Mouse (Mus musculus) v-Abl transformed pro-B cells (cell line): ENCODE measurements around the gene Lsm11.

ENCODE experiments used
- in situ Hi-C, 2 experiments: fragments of 400-800 bp; cut with MboI; formaldehyde crosslinking; loops; one replicate each; pipeline ENCODE4 v1.15.1; 2025; ENCODE audit not compliant: unreplicated experiment in 2 of 2

The Lsm11 gene

GRCm38 (mm10) chr11:45944643-45945156, at the start of gene Lsm11:
Gene Lsm11, minus strand, starts transcription at chr11:45944935.
- in situ Hi-C loops: no loop called here

- in situ Hi-C loops: no loop called here
These were observed 47.4 kb upstream of the Lsm11 start for GRCm38 (mm10) chr11:45992087-45992486.

- in situ Hi-C loops: no loop called here
These were observed 46.9 kb upstream of the Lsm11 start for GRCm38 (mm10) chr11:45991604-45992003.

- in situ Hi-C loops: no loop called here
These were observed 36.1 kb upstream of the Lsm11 start for GRCm38 (mm10) chr11:45980893-45981253.

- in situ Hi-C loops: no loop called here
These were observed 35.5 kb upstream of the Lsm11 start, which contains the start of gene Sox30 for GRCm38 (mm10) chr11:45979946-45980892. Gene Sox30, plus strand, starts transcription at chr11:45980310.

GRCm38 (mm10) chr11:45976061-45976460, 31.3 kb upstream of the Lsm11 start:
- in situ Hi-C loops: no loop called here

- in situ Hi-C loops: loop anchor here in 1 of 2 experiments (25.0 kb wide), 1 partner anchor 1688 kb away; no protein-coding TSS in a partner anchor
These were observed 29.7 kb upstream of the Lsm11 start for GRCm38 (mm10) chr11:45974466-45974865.

- in situ Hi-C loops: loop anchor here in 1 of 2 experiments (25.0 kb wide), 1 partner anchor 1689 kb away; no protein-coding TSS in a partner anchor
These were observed 28.9 kb upstream of the Lsm11 start for GRCm38 (mm10) chr11:45973635-45974034.

- in situ Hi-C loops: loop anchor here in 1 of 2 experiments (25.0 kb wide), 1 partner anchor 1694 kb away; no protein-coding TSS in a partner anchor
These were observed 23.7 kb upstream of the Lsm11 start for GRCm38 (mm10) chr11:45968466-45968865.

GRCm38 (mm10) chr11:45966896-45967295, 22.2 kb upstream of the Lsm11 start:
- in situ Hi-C loops: loop anchor here in 1 of 2 experiments (25.0 kb wide), 1 partner anchor 1695 kb away; no protein-coding TSS in a partner anchor

- in situ Hi-C loops: loop anchor here in 1 of 2 experiments (25.0 kb wide), 1 partner anchor 1702 kb away; no protein-coding TSS in a partner anchor
These were observed 15.3 kb upstream of the Lsm11 start for GRCm38 (mm10) chr11:45960003-45960402.

GRCm38 (mm10) chr11:45959598-45959997, 14.9 kb upstream of the Lsm11 start:
- in situ Hi-C loops: loop anchor here (5.0 to 25.0 kb wide), 5 partner anchors 168 to 1703 kb away; no protein-coding TSS in a partner anchor

- in situ Hi-C loops: loop anchor here (5.0 to 25.0 kb wide), 5 partner anchors 172 to 1707 kb away; no protein-coding TSS in a partner anchor
These were observed 10.4 kb upstream of the Lsm11 start, which contains the start of gene Thg1l for GRCm38 (mm10) chr11:45955127-45955627. Gene Thg1l, minus strand, starts transcription at chr11:45955494.

GRCm38 (mm10) chr11:45947491-45947890, 2.8 kb upstream of the Lsm11 start:
- in situ Hi-C loops: no loop called here

- in situ Hi-C loops: no loop called here
These were observed 2.1 kb upstream of the Lsm11 start for GRCm38 (mm10) chr11:45946796-45947195.

GRCm38 (mm10) chr11:45943891-45944642, 668 bp downstream of the Lsm11 start:
- in situ Hi-C loops: no loop called here

- in situ Hi-C loops: no loop called here
These were observed 1.5 kb downstream of the Lsm11 start for GRCm38 (mm10) chr11:45943108-45943705.

GRCm38 (mm10) chr11:45942281-45942680, 2.5 kb downstream of the Lsm11 start:
- in situ Hi-C loops: no loop called here

- in situ Hi-C loops: no loop called here
These were observed 5.8 kb downstream of the Lsm11 start for GRCm38 (mm10) chr11:45938917-45939316.

GRCm38 (mm10) chr11:45937478-45937877, 7.3 kb downstream of the Lsm11 start:
- in situ Hi-C loops: no loop called here
